Mouse (Mus musculus): ENCODE measurements around the gene Fam151b.

Fam151b gene

GRCm38 (mm10) chr13:92410486-92410885 lies 73.3 kb downstream of the Fam151b start:
- no peak for DNase-seq

- no peak for DNase-seq
Observed at GRCm38 (mm10) chr13:92403496-92403895, 80.3 kb downstream of the Fam151b start.

- peak; percentile 17 to 35 for DNase-seq
Observed at GRCm38 (mm10) chr13:92402063-92402462, 81.8 kb downstream of the Fam151b start.
